Mouse (Mus musculus) G1E (cell line): ENCODE results near the gene Tbl3. TPM values are rescaled to one million over a fixed set of nuclear protein-coding genes. Genes with fewer than 3 reads are reported as not detected.
A peak's percentile ranks its signal among the peaks of the same experiment; 100 is the strongest.

Experiments used
- ATAC-seq: 2 replicates; pipeline ENCODE4 v1.8.0; 2016; ENCODE audit warnings: mild to moderate bottlenecking; ENCODE audit not compliant: insufficient number of reproducible peaks, poor library complexity, low FRiP score, severe bottlenecking; ENCODE audit errors: extremely low read depth
- DNase-seq: peaks from one replicate; pipeline ENCODE4 v3.0.0; 2012; ENCODE audit warnings: low spot score
- H3K27me3 ChIP-seq: 2 replicates; pipeline ENCODE4 v1.6.1; 2012; ENCODE audit warnings: mild to moderate bottlenecking, low read length, inconsistent platforms; ENCODE audit not compliant: insufficient read depth
- H3K36me3 ChIP-seq: replicated peaks from 2 replicates; pipeline ENCODE3; 2012; ENCODE audit warnings: mild to moderate bottlenecking, inconsistent platforms
- H3K4me1 ChIP-seq: 2 replicates; pipeline ENCODE4 v1.6.1; 2012; ENCODE audit warnings: low read depth, low read length, inconsistent platforms, mixed read lengths; ENCODE audit not compliant: insufficient read depth
- H3K4me3 ChIP-seq: 2 replicates; pipeline ENCODE4 v1.5.1; 2012; ENCODE audit warnings: low read depth, mild to moderate bottlenecking, inconsistent platforms, low read length, moderate library complexity, mixed read lengths
- H3K9me3 ChIP-seq: replicated peaks from 2 replicates; pipeline ENCODE4 v1.6.1; 2012; ENCODE audit warnings: inconsistent platforms
- CTCF ChIP-seq: IDR thresholded peaks from 2 replicates; pipeline ENCODE4 v1.5.1; 2012; ENCODE audit warnings: low read depth, low read length, inconsistent platforms, mixed read lengths
- GATA1 ChIP-seq: IDR thresholded peaks from 2 replicates; pipeline ENCODE4 v1.6.1; 2012; ENCODE audit warnings: borderline replicate concordance, low read length, inconsistent platforms, mixed read lengths
- GATA2 ChIP-seq: IDR thresholded peaks from 2 replicates; pipeline ENCODE4 v1.6.1; 2012; ENCODE audit warnings: low read depth, low read length, inconsistent platforms, borderline replicate concordance
- POLR2AphosphoS5 ChIP-seq: IDR thresholded peaks from 2 replicates; pipeline ENCODE4 v1.6.1; 2012; ENCODE audit warnings: low read depth, low read length, inconsistent platforms; ENCODE audit not compliant: insufficient replicate concordance
- TAL1 ChIP-seq: conservative IDR thresholded peaks from 2 replicates; pipeline ENCODE4 v1.6.1; 2012; ENCODE audit warnings: low read depth, low read length, inconsistent platforms, mixed read lengths
- polyA plus RNA-seq: library from polyadenylated mRNA; stranded (reverse); fragments of >175 nt; gene quantifications from 2 replicates; pipeline ENCODE4 v1.2.3, GENCODE M21; 2012
- total RNA-seq, 2 experiments: library from RNA; stranded (forward) in 1 of 2; stranded (reverse) in 1 of 2; fragments of 200-1000 nt in 1 of 2; fragments of >200 nt in 1 of 2; fragmentation: Nextera tagmentation in 1 of 2; gene quantifications; 2 replicates each; pipeline ENCODE4 v1.2.3; 2014 to 2017

Gene Tbl3
- 9.2 and 17.8 TPM in 2 replicates for total RNA-seq (2014; fragmentation: Nextera tagmentation)
- total RNA-seq (2017) = 27.7 and 34.0 TPM in 2 replicates
- 15.6 and 25.2 TPM in 2 replicates for polyA plus RNA-seq

- Histone ChIP-seq H3K27me3 (no peaks in the 10 kb centered on the region), H3K4me3 (peak within 1 kb of the TSS; percentile 75), H3K4me1 (peaks cover 31% of the 10 kb centered on the region), H3K36me3 (peaks cover 42% of the 10 kb centered on the region), H3K9me3 (no peaks in the 10 kb centered on the region)
- peak; percentile 68 for ATAC-seq
- TF ChIP-seq GATA2 = no peak
- TF ChIP-seq TAL1 = no peak
- no peak for TF ChIP-seq POLR2AphosphoS5
- TF ChIP-seq CTCF = no peak
- no peak for TF ChIP-seq GATA1
- DNase-seq = peak; percentile 92
Measured at GRCm38 (mm10) chr17:24706982-24707800, at the start of gene Tbl3. TSS of gene Tbl3 (minus strand) at chr17:24707660.

GRCm38 (mm10) chr17:24752415-24753394 lies 45.2 kb upstream of the Tbl3 start, which contains the start of gene Hs3st6:
TSS of gene Hs3st6 (plus strand) at chr17:24752988.
- peaks cover 9% of the 10 kb centered on the region for H3K4me1 ChIP-seq
- DNase-seq = no peak
- peaks cover 71% of the 10 kb centered on the region for H3K27me3 ChIP-seq
- no peak for TF ChIP-seq CTCF
- TF ChIP-seq GATA1 = no peak
- TF ChIP-seq TAL1 = no peak
- no peak for TF ChIP-seq POLR2AphosphoS5
- no peak for TF ChIP-seq GATA2
- no peak for ATAC-seq
- H3K36me3 ChIP-seq = no peaks in the 10 kb centered on the region
- no peaks in the 10 kb centered on the region for H3K9me3 ChIP-seq
- H3K4me3 ChIP-seq = peak within 1 kb of the TSS; percentile 54; the same call in 1 of the 2 replicates

- TF ChIP-seq GATA1 = no peak
- TF ChIP-seq POLR2AphosphoS5 = no peak
- TF ChIP-seq TAL1 = no peak
- no peak for TF ChIP-seq CTCF
- TF ChIP-seq GATA2 = no peak
- H3K27me3 ChIP-seq = peaks cover 72% of the 10 kb centered on the region
- DNase-seq (no peak), ATAC-seq (no peak)
- no peak overlapping the region for H3K4me3 ChIP-seq
- no peaks in the 10 kb centered on the region for H3K9me3 ChIP-seq
- no peaks in the 10 kb centered on the region for H3K36me3 ChIP-seq
- H3K4me1 ChIP-seq = peaks cover 9% of the 10 kb centered on the region
Measured at GRCm38 (mm10) chr17:24751528-24751927, 44.1 kb upstream of the Tbl3 start.

GRCm38 (mm10) chr17:24746986-24747385 lies 39.5 kb upstream of the Tbl3 start:
- Histone ChIP-seq H3K36me3 (peaks cover 12% of the 10 kb centered on the region), H3K27me3 (peaks cover 45% of the 10 kb centered on the region), H3K4me3 (no peak overlapping the region), H3K9me3 (no peaks in the 10 kb centered on the region), H3K4me1 (peaks cover 3% of the 10 kb centered on the region)
- DNase-seq (no peak), ATAC-seq (no peak)
- TF ChIP-seq GATA2 (no peak), CTCF (no peak), GATA1 (no peak), TAL1 (no peak), POLR2AphosphoS5 (no peak)

- H3K4me3 ChIP-seq = no peak overlapping the region
- H3K36me3 ChIP-seq = peaks cover 24% of the 10 kb centered on the region
- peaks cover 3% of the 10 kb centered on the region for H3K4me1 ChIP-seq
- H3K27me3 ChIP-seq = peaks cover 34% of the 10 kb centered on the region
- no peaks in the 10 kb centered on the region for H3K9me3 ChIP-seq
- TF ChIP-seq CTCF (peak; percentile 80), GATA1 (no peak)
- DNase-seq = peak; percentile 72
- no peak for ATAC-seq
Measured at GRCm38 (mm10) chr17:24745526-24746497, 38.4 kb upstream of the Tbl3 start.
